Mouse (Mus musculus) kidney, embryonic 14.5 days (tissue): Measurements from ENCODE around the gene Vars. TPM values are rescaled to one million over a fixed set of nuclear protein-coding genes. Genes with fewer than 3 reads are reported as not detected.
A peak's percentile ranks its signal among the peaks of the same experiment; 100 is the strongest.

Experiments used
- ATAC-seq: fragments of 200-750 bp; cut with Nextera tagmentation; 2 replicates; pipeline ENCODE4 v1.8.0; 2017; ENCODE audit warnings: moderate number of reproducible peaks, mild to moderate bottlenecking, moderate TSS enrichment, moderate library complexity; ENCODE audit not compliant: low FRiP score, low TSS enrichment
- H3K27ac ChIP-seq: fragments of 300-500 bp; sonication (generic); 2 replicates; pipeline ENCODE4 v1.5.1; 2014; ENCODE audit warnings: low read depth, mild to moderate bottlenecking, low read length, moderate library complexity, mixed read lengths
- H3K27me3 ChIP-seq: fragments of 300-500 bp; sonication (generic); 2 replicates; pipeline ENCODE4 v1.6.1; 2014; ENCODE audit warnings: mild to moderate bottlenecking, low read length; ENCODE audit not compliant: control insufficient read depth, insufficient read depth
- H3K36me3 ChIP-seq: fragments of 300-500 bp; sonication (generic); 2 replicates; pipeline ENCODE4 v1.6.1; 2014; ENCODE audit warnings: low read length, mixed read lengths; ENCODE audit not compliant: control insufficient read depth, insufficient read depth
- H3K4me1 ChIP-seq: fragments of 300-500 bp; sonication (generic); 2 replicates; pipeline ENCODE4 v1.6.1; 2014; ENCODE audit warnings: low read length, mixed read lengths; ENCODE audit not compliant: control insufficient read depth, insufficient read depth
- H3K4me2 ChIP-seq: fragments of 300-500 bp; sonication (generic); replicated peaks from 2 replicates; pipeline ENCODE4 v1.6.1; 2014; ENCODE audit warnings: low read depth, mild to moderate bottlenecking, low read length
- H3K4me3 ChIP-seq: fragments of 300-500 bp; sonication (generic); 2 replicates; pipeline ENCODE4 v1.5.1; 2014; ENCODE audit warnings: mild to moderate bottlenecking, low read length
- H3K9ac ChIP-seq: fragments of 300-500 bp; sonication (generic); 2 replicates; pipeline ENCODE4 v1.6.1; 2014; ENCODE audit warnings: low read depth, mild to moderate bottlenecking, low read length, moderate library complexity
- H3K9me3 ChIP-seq: fragments of 300-500 bp; sonication (generic); 2 replicates; pipeline ENCODE4 v1.6.1; 2016; ENCODE audit warnings: low read length; ENCODE audit not compliant: control insufficient read depth
- WGBS: fragments of 180-500 bp; shearing (Covaris S2); extraction: QIAGEN DNeasy Blood & Tissue Kit; methylation state at CpG from one replicate; pipeline ENCODE4 v1.1.7; 2014; 5-methylcytosine and 5-hydroxymethylcytosine counted together
- polyA plus RNA-seq: library from polyadenylated mRNA; unstranded; fragments of >200 nt; fragmentation: Nextera tagmentation; extraction: Ambion mirVana; gene quantifications from 2 replicates; pipeline ENCODE4 v1.2.1, GENCODE M21; 2014

The Vars gene
- polyA plus RNA-seq: 96.4 and 137 TPM in 2 replicates

DNA sequence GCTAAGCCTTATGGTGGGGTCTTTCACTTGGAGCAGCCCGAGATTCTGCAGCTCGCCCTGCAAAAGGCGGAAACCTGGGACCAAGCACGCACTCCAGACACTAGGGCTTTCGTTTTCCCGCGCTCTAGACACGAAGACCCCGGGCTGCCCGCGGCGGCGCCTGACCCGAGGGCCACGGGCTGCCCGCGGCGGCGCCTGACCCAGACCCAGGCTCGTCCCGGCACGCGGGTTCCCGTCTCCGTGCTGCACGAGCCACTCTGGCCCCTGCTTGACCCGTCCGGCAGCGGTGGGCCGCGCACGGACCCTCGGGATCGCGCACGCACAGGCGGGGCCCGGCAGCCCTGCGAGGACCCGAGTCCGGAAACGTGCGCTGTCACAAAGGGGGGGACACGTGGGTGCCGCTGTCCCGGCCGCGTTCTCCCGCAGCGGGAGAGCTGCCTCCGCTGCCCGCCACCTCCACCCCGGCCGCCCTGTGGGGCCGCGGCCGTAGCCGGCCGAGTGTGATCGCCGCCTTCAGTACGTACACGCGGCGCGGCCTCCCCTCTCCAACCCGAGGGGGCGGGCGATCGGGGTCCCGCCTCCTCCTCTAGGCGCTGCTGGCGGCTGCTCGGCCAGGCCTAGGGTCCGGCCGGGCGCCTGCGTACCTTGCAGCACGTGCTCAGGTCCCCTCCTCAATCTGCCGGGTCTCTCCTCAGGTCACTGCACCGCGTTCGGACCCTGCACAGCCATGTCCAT is at the start of gene Vars:
TSS of gene Vars (plus strand) at position 271 of the 735 bp plus-strand sequence.
- Histone ChIP-seq H3K4me3 (peak within 1 kb of the TSS; percentile 95), H3K9ac (peak within 1 kb of the TSS; percentile 86), H3K9me3 (no peaks in the 10 kb centered on the region), H3K4me2 (peak within 1 kb of the TSS; percentile 97), H3K27me3 (no peaks in the 10 kb centered on the region), H3K36me3 (peaks cover 35% of the 10 kb centered on the region), H3K27ac (peak within 1 kb of the TSS; percentile 98), H3K4me1 (peaks cover 28% of the 10 kb centered on the region)
- ATAC-seq: peak; percentile 93
- WGBS: 0% methylated on average over 64 of the region's 83 CpGs

DNA sequence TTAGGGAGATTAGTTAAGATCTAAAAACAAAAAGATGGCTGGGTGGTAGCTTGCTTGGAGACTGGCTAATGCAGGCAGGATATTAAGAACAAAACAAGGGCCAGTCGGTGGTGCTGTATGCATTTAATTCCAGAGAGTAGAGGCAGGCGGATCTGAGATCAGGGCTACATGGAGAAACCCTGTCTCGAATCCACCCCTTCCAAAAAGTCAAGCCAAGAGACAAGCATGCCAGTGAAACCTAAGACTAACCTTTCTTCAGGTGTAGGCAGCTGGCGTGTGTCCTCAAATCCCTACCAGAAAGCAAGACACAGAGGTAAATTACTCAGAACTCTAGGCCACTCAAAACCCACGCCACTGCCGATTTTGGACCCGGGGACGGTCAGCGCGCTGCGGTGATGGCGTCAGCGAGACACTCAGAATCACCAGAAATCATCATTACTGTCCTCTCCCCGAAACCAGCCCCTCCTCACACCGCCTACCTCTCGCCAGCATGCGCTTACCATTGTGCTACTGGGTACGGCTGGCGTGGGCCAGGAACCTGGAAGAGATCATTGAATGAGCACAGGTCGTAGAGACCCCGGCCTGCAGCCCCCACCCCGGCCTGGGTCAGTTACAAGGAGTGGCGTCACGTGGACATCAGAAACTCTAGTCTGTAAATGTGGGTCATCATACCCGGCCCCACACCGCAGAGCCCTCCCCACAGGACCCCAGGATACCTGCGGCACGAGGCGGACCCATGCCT is 49.0 kb upstream of the Vars start:
- H3K36me3 ChIP-seq: peaks cover 22% of the 10 kb centered on the region
- ATAC-seq: no peak
- peak overlapping the region; percentile 84 for H3K4me2 ChIP-seq
- H3K27ac ChIP-seq: peak overlapping the region; percentile 96
- under 1% methylated on average over 29 of the region's 29 CpGs for WGBS
- 0 out of 2 replicates have a peak, but pooled peaks cover 11% of the 10 kb centered on the region for H3K4me1 ChIP-seq
- no peaks in the 10 kb centered on the region for H3K9me3 ChIP-seq
- H3K9ac ChIP-seq: peak overlapping the region; percentile 99
- no peaks in the 10 kb centered on the region for H3K27me3 ChIP-seq
- peak overlapping the region; percentile 97 for H3K4me3 ChIP-seq

DNA sequence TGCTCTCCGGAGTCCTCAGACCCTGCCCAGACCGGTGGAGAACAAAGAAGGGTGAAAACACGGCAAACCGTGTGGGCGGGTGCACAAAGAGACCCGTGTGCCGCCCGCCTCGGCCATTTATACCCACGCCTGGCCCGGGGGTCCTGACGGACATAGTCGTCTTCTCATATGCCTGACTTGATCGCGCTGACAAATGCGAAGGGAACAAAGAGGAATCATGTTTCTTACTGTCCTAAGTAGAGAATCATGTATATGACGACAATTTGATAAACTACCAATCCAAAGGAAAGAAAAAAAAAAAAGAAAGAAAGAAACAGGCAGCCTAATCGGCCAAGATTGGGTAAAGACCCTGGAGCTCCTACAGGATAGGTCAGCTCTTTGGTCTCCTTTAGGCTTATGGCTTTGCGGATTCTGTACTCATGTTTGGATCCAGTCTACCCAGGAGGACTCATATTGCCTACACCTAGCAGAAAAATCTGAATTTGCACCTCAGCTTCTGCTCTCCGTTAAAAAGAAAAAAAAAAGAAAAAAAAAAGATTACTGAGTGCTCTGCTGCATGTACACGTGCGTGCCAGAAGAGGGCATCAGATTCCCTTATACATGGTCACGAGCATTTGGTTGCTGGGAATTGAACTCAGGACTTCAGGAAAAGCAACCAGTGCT is 48.3 kb upstream of the Vars start:
- Histone ChIP-seq H3K27ac (peak overlapping the region; percentile 96), H3K9me3 (no peaks in the 10 kb centered on the region), H3K27me3 (no peaks in the 10 kb centered on the region), H3K4me3 (peak overlapping the region; percentile 97), H3K36me3 (peaks cover 22% of the 10 kb centered on the region), H3K9ac (peak overlapping the region; percentile 99), H3K4me1 (0 out of 2 replicates have a peak, but pooled peaks cover 11% of the 10 kb centered on the region), H3K4me2 (peak overlapping the region; percentile 84)
- WGBS: 1% methylated on average over 23 of the region's 23 CpGs
- ATAC-seq: peak; percentile 79

DNA sequence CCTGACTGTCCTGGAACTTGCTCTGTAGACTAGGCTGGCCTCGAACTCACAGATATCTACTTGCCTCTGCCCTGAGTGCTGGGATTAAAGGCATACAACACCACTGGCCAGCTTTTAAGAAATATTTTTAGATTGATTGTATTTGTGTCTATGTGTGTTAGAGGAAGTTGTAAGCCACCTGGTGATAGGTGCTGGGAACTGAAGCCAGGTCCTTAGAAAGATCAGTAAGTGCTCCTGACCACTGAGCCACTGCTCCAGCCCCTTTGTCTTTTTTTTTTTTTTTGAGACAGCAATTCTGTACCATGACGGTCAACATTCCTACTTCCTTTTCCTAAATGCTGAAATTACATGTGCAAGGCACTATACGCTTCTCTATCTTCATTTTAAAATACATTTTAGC is 47.5 kb upstream of the Vars start:
- Histone ChIP-seq H3K4me1 (0 out of 2 replicates have a peak, but pooled peaks cover 11% of the 10 kb centered on the region), H3K9me3 (no peaks in the 10 kb centered on the region), H3K36me3 (peaks cover 22% of the 10 kb centered on the region), H3K27me3 (no peaks in the 10 kb centered on the region), H3K27ac (no peak overlapping the region), H3K4me2 (no peak overlapping the region), H3K9ac (no peak overlapping the region), H3K4me3 (no peak overlapping the region)
- WGBS: 93% methylated on average over 3 of the region's 3 CpGs
- no peak for ATAC-seq

DNA sequence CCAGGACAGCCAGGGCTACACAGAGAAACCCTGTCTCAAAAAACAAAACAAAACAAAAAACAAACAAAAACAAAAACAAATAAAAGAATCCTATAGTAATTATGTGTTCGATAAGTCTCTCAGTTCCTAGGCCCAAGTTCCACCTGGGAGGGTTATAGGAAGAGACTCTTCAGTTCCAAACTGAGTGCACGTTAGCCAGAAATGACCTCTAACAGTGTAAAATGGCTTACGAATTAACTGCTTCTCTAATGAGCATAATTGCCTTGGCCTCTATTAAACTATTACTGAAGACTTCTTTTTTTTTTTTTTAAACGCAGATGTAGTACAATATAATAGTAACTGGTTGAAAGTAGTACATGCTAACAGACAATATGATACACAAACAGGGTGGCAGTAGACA is 46.9 kb upstream of the Vars start:
- H3K9ac ChIP-seq: no peak overlapping the region
- H3K4me2 ChIP-seq: no peak overlapping the region
- no peak for ATAC-seq
- H3K27me3 ChIP-seq: no peaks in the 10 kb centered on the region
- peaks cover 22% of the 10 kb centered on the region for H3K36me3 ChIP-seq
- H3K4me3 ChIP-seq: no peak overlapping the region
- H3K4me1 ChIP-seq: 0 out of 2 replicates have a peak, but pooled peaks cover 11% of the 10 kb centered on the region
- H3K27ac ChIP-seq: no peak overlapping the region
- H3K9me3 ChIP-seq: no peaks in the 10 kb centered on the region
- 95% methylated on average over 4 of the region's 4 CpGs for WGBS

DNA sequence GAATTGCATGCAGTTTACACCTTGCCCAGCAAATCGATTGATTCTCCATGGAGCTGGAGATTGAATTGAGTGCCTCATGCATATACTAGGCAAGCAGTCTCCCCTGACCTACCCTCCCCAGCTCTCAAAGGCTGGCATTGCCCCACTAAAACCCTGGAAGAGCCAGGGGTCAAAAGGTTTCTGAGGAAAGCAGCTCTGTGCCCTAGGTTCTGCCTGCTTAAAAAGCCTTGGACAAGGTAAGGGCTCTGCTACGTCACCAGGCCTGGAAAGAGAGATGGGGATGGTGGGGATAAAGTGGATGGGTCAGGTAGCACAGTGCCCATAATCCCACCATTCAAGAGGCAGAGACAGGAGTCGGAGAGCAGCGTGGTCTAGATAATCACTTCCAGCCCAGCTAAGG is 46.0 kb upstream of the Vars start:
- H3K27me3 ChIP-seq: no peaks in the 10 kb centered on the region
- H3K36me3 ChIP-seq: peaks cover 17% of the 10 kb centered on the region
- H3K9ac ChIP-seq: no peak overlapping the region
- H3K4me1 ChIP-seq: 0 out of 2 replicates have a peak, but pooled peaks cover 11% of the 10 kb centered on the region
- WGBS: 86% methylated on average over 4 of the region's 4 CpGs
- no peak overlapping the region for H3K4me2 ChIP-seq
- ATAC-seq: no peak
- H3K27ac ChIP-seq: no peak overlapping the region
- H3K9me3 ChIP-seq: no peaks in the 10 kb centered on the region
- H3K4me3 ChIP-seq: no peak overlapping the region

DNA sequence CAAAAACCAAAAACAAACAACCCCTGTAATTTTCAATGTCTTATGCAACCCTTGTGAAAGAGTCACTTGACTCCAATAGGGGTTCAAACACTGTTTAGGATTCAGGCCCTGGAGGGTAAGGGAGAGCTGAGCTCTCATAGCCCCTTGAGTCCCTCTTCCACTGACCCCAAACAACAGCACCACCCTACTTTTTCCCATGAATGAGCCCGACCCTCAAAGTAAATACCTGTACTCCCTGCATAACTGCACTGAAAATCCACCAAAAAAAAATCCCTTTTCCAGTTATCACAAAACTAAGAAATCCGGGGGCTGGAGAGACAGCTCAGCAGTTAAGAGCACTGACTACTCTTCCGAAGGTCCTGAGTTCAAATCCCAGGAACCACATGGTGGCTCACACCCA is 44.9 kb upstream of the Vars start:
- H3K9me3 ChIP-seq: no peaks in the 10 kb centered on the region
- H3K9ac ChIP-seq: no peak overlapping the region
- 80% methylated on average over 3 of the region's 3 CpGs for WGBS
- peaks cover 6% of the 10 kb centered on the region for H3K36me3 ChIP-seq
- peaks cover 12% of the 10 kb centered on the region for H3K4me1 ChIP-seq
- ATAC-seq: no peak
- H3K27me3 ChIP-seq: no peaks in the 10 kb centered on the region
- no peak overlapping the region for H3K27ac ChIP-seq
- H3K4me3 ChIP-seq: no peak overlapping the region
- no peak overlapping the region for H3K4me2 ChIP-seq

DNA sequence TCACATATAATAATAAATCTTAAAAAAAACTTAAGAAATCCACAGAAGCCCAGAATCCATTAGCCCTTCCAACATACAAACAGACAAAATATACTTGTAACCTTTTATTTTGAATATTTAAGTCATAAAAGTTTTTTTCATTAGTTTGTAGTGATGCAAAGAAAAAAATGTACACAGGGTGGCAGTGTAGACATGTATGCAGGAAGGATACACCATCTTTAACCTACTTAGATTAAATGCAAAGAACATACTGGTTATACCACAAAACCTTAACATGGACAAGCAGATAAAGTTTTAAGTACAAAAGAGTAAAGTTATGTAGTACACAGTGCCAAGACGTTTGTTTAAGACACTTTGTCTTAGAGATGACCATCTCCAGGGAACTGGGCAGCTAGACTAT is 44.4 kb upstream of the Vars start:
- ATAC-seq: no peak
- no peaks in the 10 kb centered on the region for H3K9me3 ChIP-seq
- H3K36me3 ChIP-seq: peaks cover 2% of the 10 kb centered on the region
- H3K4me2 ChIP-seq: no peak overlapping the region
- H3K27ac ChIP-seq: no peak overlapping the region
- no peak overlapping the region for H3K9ac ChIP-seq
- H3K27me3 ChIP-seq: no peaks in the 10 kb centered on the region
- peaks cover 7% of the 10 kb centered on the region for H3K4me1 ChIP-seq
- no peak overlapping the region for H3K4me3 ChIP-seq
- WGBS: 38% methylated on average over 1 of the region's 1 CpGs
